Mouse (Mus musculus) E14TG2a.4 (cell line): ENCODE measurements at regions not wholly inside any gene's neighbourhood (a gene's known extent, or its start where the extent isn't known, plus 50 kb on each side); places are given as distances from the start of the nearest gene placed in this dataset.

Experiments
- CTCF ChIP-seq: conservative IDR thresholded peaks from 2 replicates; pipeline ENCODE4 v1.5.1; 2014; ENCODE audit warnings: low read length
- NANOG ChIP-seq: IDR thresholded peaks from 2 replicates; pipeline ENCODE4 v1.6.1; 2014; ENCODE audit warnings: borderline replicate concordance, low read length, mixed read lengths
- POU5F1 ChIP-seq: IDR thresholded peaks from 2 replicates; pipeline ENCODE4 v1.6.1; 2014; ENCODE audit warnings: low read length, borderline replicate concordance

- no peak for TF ChIP-seq CTCF
- no peak for TF ChIP-seq POU5F1
- TF ChIP-seq NANOG: no peak
Observed at GRCm38 (mm10) chr7:70065471-70066130, 300.9 kb downstream of the Nr2f2 start.
